Mouse (Mus musculus) CH12.LX (cell line): ENCODE measurements around the gene Epha5. TPM values are rescaled to one million over a fixed set of nuclear protein-coding genes. Genes with fewer than 3 reads are reported as not detected.

Experiments used
- DNase-seq: peaks from one replicate; pipeline ENCODE4 v3.0.0-alpha.2; 2013; ENCODE audit errors: extremely low read depth
- H3K27ac ChIP-seq: 2 replicates; pipeline ENCODE4 v1.5.1; 2012; ENCODE audit warnings: low read depth, mild to moderate bottlenecking, control low read depth, moderate library complexity; ENCODE audit not compliant: insufficient read depth
- H3K27me3 ChIP-seq: replicated peaks from 2 replicates; pipeline ENCODE3; 2012; ENCODE audit warnings: inconsistent platforms
- H3K36me3 ChIP-seq, 2 experiments: replicated peaks in 1 of 2; 2 replicates each; pipeline versions ENCODE3 to v1.6.1; 2012; ENCODE audit warnings: inconsistent platforms in 1 of 2, low read length in 1 of 2, mild to moderate bottlenecking in 1 of 2, mixed read lengths in 1 of 2, moderate library complexity in 1 of 2; ENCODE audit not compliant: control insufficient read depth in 1 of 2, insufficient read depth in 1 of 2
- H3K4me1 ChIP-seq, 2 experiments: 2 replicates each; pipeline ENCODE4 v1.6.1; 2012; ENCODE audit warnings: inconsistent platforms in 1 of 2, moderate library complexity in 1 of 2; ENCODE audit not compliant: insufficient read depth in 2 of 2, control insufficient read depth in 1 of 2
- H3K4me2 ChIP-seq: 2 replicates; pipeline ENCODE4 v1.6.1; 2012; ENCODE audit warnings: low read depth, mild to moderate bottlenecking, control low read depth; ENCODE audit not compliant: poor library complexity, insufficient read depth, severe bottlenecking
- H3K4me3 ChIP-seq, 3 experiments: fragments of 150-350 bp in 1 of 3; sonication (generic) in 1 of 3; replicated peaks in 1 of 3; 2 replicates each; pipeline versions ENCODE3 to v1.5.1; 2011 to 2012; ENCODE audit warnings: low read depth in 2 of 3, low read length in 2 of 3, mild to moderate bottlenecking in 2 of 3, moderate library complexity in 2 of 3, control low read depth in 1 of 3, improper control_type of control experiment in 1 of 3, inconsistent platforms in 1 of 3, mixed read lengths in 1 of 3; ENCODE audit not compliant: poor library complexity in 1 of 3
- H3K79me2 ChIP-seq: replicated peaks from 2 replicates; pipeline ENCODE4 v1.6.1; 2012; ENCODE audit warnings: mild to moderate bottlenecking, moderate library complexity; ENCODE audit not compliant: control insufficient read depth, poor library complexity, insufficient read depth, severe bottlenecking; ENCODE audit errors: extremely low read depth
- H3K9ac ChIP-seq: 2 replicates; pipeline ENCODE4 v1.6.1; 2012; ENCODE audit warnings: low read depth, mild to moderate bottlenecking, control low read depth, moderate library complexity; ENCODE audit not compliant: insufficient read depth
- H3K9me3 ChIP-seq: replicated peaks from 2 replicates; pipeline ENCODE3; 2012; ENCODE audit warnings: low read length, inconsistent platforms, mixed read lengths
- CHD2 ChIP-seq: IDR thresholded peaks from 2 replicates; pipeline ENCODE4 v1.6.1; 2011; ENCODE audit warnings: low read length, improper control_type of control experiment
- CTCF ChIP-seq, 2 experiments: IDR thresholded peaks in 1 of 2; conservative IDR thresholded peaks in 1 of 2; 2 replicates each; pipeline ENCODE4 v1.5.1; 2011 to 2012; ENCODE audit warnings: low read depth in 2 of 2, low read length in 2 of 2, improper control_type of control experiment in 1 of 2, inconsistent platforms in 1 of 2, mild to moderate bottlenecking in 1 of 2, moderate library complexity in 1 of 2
- ETS1 ChIP-seq: conservative IDR thresholded peaks from 2 replicates; pipeline ENCODE4 v1.6.1; 2012; ENCODE audit warnings: low read depth, mild to moderate bottlenecking, inconsistent platforms, low read length, improper control_type of control experiment, moderate library complexity
- GABPA ChIP-seq: IDR thresholded peaks from 2 replicates; pipeline ENCODE4 v1.6.1; 2012; ENCODE audit warnings: low read depth, low read length, improper control_type of control experiment, inconsistent platforms; ENCODE audit not compliant: insufficient replicate concordance
- HCFC1 ChIP-seq: IDR thresholded peaks from 2 replicates; pipeline ENCODE4 v1.6.1; 2012; ENCODE audit warnings: low read depth, mild to moderate bottlenecking, inconsistent platforms, low read length, improper control_type of control experiment
- IRF4 ChIP-seq: IDR thresholded peaks from 2 replicates; pipeline ENCODE4 v1.6.1; 2014; ENCODE audit warnings: low read depth, mild to moderate bottlenecking, inconsistent platforms, low read length, improper control_type of control experiment
- JUN ChIP-seq: IDR thresholded peaks from 2 replicates; pipeline ENCODE4 v1.6.1; 2011; ENCODE audit warnings: low read depth, mild to moderate bottlenecking, low read length, improper control_type of control experiment, moderate library complexity; ENCODE audit not compliant: insufficient read depth
- MAZ ChIP-seq: IDR thresholded peaks from 2 replicates; pipeline ENCODE4 v1.6.1; 2012; ENCODE audit warnings: low read depth, mild to moderate bottlenecking, inconsistent platforms, low read length, improper control_type of control experiment, moderate library complexity
- MXI1 ChIP-seq: IDR thresholded peaks from 2 replicates; pipeline ENCODE4 v1.6.1; 2011; ENCODE audit warnings: mild to moderate bottlenecking, low read depth, low read length, improper control_type of control experiment
- MYC ChIP-seq: IDR thresholded peaks from 2 replicates; pipeline ENCODE4 v1.6.1; 2011; ENCODE audit warnings: low read depth, mild to moderate bottlenecking, improper control_type of control experiment, low read length
- NELFE ChIP-seq: IDR thresholded peaks from 2 replicates; pipeline ENCODE4 v1.6.1; 2011; ENCODE audit warnings: low read depth, low read length, improper control_type of control experiment
- NRF1 ChIP-seq: IDR thresholded peaks from 2 replicates; pipeline ENCODE4 v1.6.1; 2014; ENCODE audit warnings: low read depth, mild to moderate bottlenecking, inconsistent platforms, low read length, improper control_type of control experiment, moderate library complexity
- PAX5 ChIP-seq: IDR thresholded peaks from 2 replicates; pipeline ENCODE4 v1.6.1; 2012; ENCODE audit warnings: low read length, inconsistent platforms, mixed read lengths
- POLR2AphosphoS2 ChIP-seq: IDR thresholded peaks from 2 replicates; pipeline ENCODE4 v1.6.1; 2011; ENCODE audit warnings: low read depth, low read length, improper control_type of control experiment
- RAD21 ChIP-seq: IDR thresholded peaks from 2 replicates; pipeline ENCODE4 v1.6.1; 2011; ENCODE audit warnings: low read depth, mild to moderate bottlenecking, low read length, improper control_type of control experiment, moderate library complexity
- RCOR1 ChIP-seq: conservative IDR thresholded peaks from 2 replicates; pipeline ENCODE4 v1.6.1; 2012; ENCODE audit warnings: low read depth, mild to moderate bottlenecking, inconsistent platforms, low read length, improper control_type of control experiment
- SIN3A ChIP-seq: IDR thresholded peaks from 2 replicates; pipeline ENCODE4 v1.6.1; 2012; ENCODE audit warnings: low read length, improper control_type of control experiment, inconsistent platforms
- SMC3 ChIP-seq: IDR thresholded peaks from 2 replicates; pipeline ENCODE4 v1.6.1; 2011; ENCODE audit warnings: low read depth, low read length, improper control_type of control experiment
- TCF12 ChIP-seq: IDR thresholded peaks from 2 replicates; pipeline ENCODE4 v1.6.1; 2014; ENCODE audit warnings: low read depth, mild to moderate bottlenecking, inconsistent platforms, low read length, improper control_type of control experiment
- USF2 ChIP-seq: conservative IDR thresholded peaks from 2 replicates; pipeline ENCODE4 v1.6.1; 2011; ENCODE audit warnings: low read depth, low read length, improper control_type of control experiment
- ZC3H11A ChIP-seq: IDR thresholded peaks from 2 replicates; pipeline ENCODE4 v1.6.1; 2012; ENCODE audit warnings: low read depth, mild to moderate bottlenecking, inconsistent platforms, low read length, improper control_type of control experiment
- ZMIZ1 ChIP-seq: IDR thresholded peaks from 2 replicates; pipeline ENCODE4 v1.6.1; 2012; ENCODE audit warnings: low read depth, mild to moderate bottlenecking, inconsistent platforms, low read length, improper control_type of control experiment
- dilution Hi-C: fragments of 300-500 bp; cut with MboI; formaldehyde crosslinking; loops from 2 replicates; pipeline ENCODE4 v1.14.3; 2020; ENCODE audit warnings: low sequenced_read_pairs; ENCODE audit not compliant: extremely low pct_unique_long_range_greater_than_20kb, extremely low pct_ligation_motif_present
- in situ Hi-C: fragments of 300-500 bp; cut with MboI; formaldehyde crosslinking; loops from 3 replicates; pipeline ENCODE4 v1.14.3; 2019; ENCODE audit warnings: low sequenced_read_pairs, low pct_ligation_motif_present, low pct_unique_long_range_greater_than_20kb, mixed read lengths
- polyA plus RNA-seq: library from polyadenylated mRNA; unstranded; fragments of >175 nt; gene quantifications from 2 replicates; pipeline ENCODE4 v1.2.1, GENCODE M21; 2012; ENCODE audit warnings: low read depth; ENCODE audit not compliant: insufficient read length
- total RNA-seq, 2 experiments: library from RNA; depleted of rRNA; stranded (reverse); fragments of 300-350 nt in 1 of 2; fragments of >200 nt in 1 of 2; gene quantifications; 2 replicates each; pipeline ENCODE4 v1.2.3; 2012 to 2014

The Epha5 gene
- not detected in 2 replicates for total RNA-seq (2012; rRNA removed)
- not detected in 2 replicates for total RNA-seq (2014; rRNA removed)
- polyA plus RNA-seq: not detected in 2 replicates

GRCm38 (mm10) chr5:84417062-84417879 lies at the start of gene Epha5:
TSS of gene Epha5 (minus strand) at chr5:84417382.
- H3K36me3 ChIP-seq: no peaks in the 10 kb centered on the region
- TF ChIP-seq USF2: no peak
- no peak for TF ChIP-seq HCFC1
- no peak for TF ChIP-seq TCF12
- no peak for TF ChIP-seq MAZ
- no peak for TF ChIP-seq SIN3A
- TF ChIP-seq NRF1: no peak
- TF ChIP-seq, all 38 proteins: peak for 0
- no peak within 1 kb of the TSS for H3K4me3 ChIP-seq
- no peak within 1 kb of the TSS for H3K4me2 ChIP-seq
- no peaks in the 10 kb centered on the region for H3K4me1 ChIP-seq
- H3K27me3 ChIP-seq: no peaks in the 10 kb centered on the region
- no peak within 1 kb of the TSS for H3K27ac ChIP-seq
- dilution Hi-C loops (no loop called here), in situ Hi-C loops (no loop called here)
- H3K9me3 ChIP-seq: peaks cover 34% of the 10 kb centered on the region
- H3K79me2 ChIP-seq: no peaks in the 10 kb centered on the region
- H3K9ac ChIP-seq: no peak within 1 kb of the TSS
- no peak for DNase-seq

GRCm38 (mm10) chr5:84456216-84456615 lies 39.0 kb upstream of the Epha5 start:
- no peaks in the 10 kb centered on the region for H3K27me3 ChIP-seq
- TF ChIP-seq IRF4 (no peak), ZMIZ1 (no peak), JUN (no peak)
- in situ Hi-C loops: no loop called here
- H3K79me2 ChIP-seq: no peaks in the 10 kb centered on the region
- no peak overlapping the region for H3K4me3 ChIP-seq
- no peak overlapping the region for H3K4me2 ChIP-seq
- H3K9me3 ChIP-seq: peaks cover 26% of the 10 kb centered on the region
- dilution Hi-C loops: no loop called here
- H3K9ac ChIP-seq: no peak overlapping the region
- no peak overlapping the region for H3K27ac ChIP-seq
- no peak for DNase-seq
- no peaks in the 10 kb centered on the region for H3K4me1 ChIP-seq
- H3K36me3 ChIP-seq: no peaks in the 10 kb centered on the region

- no peak for DNase-seq
- no peak overlapping the region for H3K4me3 ChIP-seq
- in situ Hi-C loops: no loop called here
- H3K36me3 ChIP-seq: no peaks in the 10 kb centered on the region
- dilution Hi-C loops: no loop called here
- no peak overlapping the region for H3K27ac ChIP-seq
- H3K79me2 ChIP-seq: no peaks in the 10 kb centered on the region
- no peak overlapping the region for H3K9ac ChIP-seq
- TF ChIP-seq MYC (no peak), ETS1 (no peak), HCFC1 (no peak), POLR2AphosphoS2 (no peak), NELFE (no peak), ZMIZ1 (no peak), SIN3A (no peak), CTCF (conservative IDR thresholded peaks at IDR 0.05 in 1 of 2, IDR thresholded peaks at IDR 0.05 in 1 of 2; ENCODE audit: low read depth in 2 of 2, low read length in 2 of 2) (no peak), PAX5 (no peak), TCF12 (no peak), MXI1 (no peak), NRF1 (no peak), CHD2 (no peak), RAD21 (no peak), ZC3H11A (no peak), GABPA (no peak), SMC3 (no peak), RCOR1 (no peak)
- peaks cover 24% of the 10 kb centered on the region for H3K9me3 ChIP-seq
- H3K4me1 ChIP-seq: no peaks in the 10 kb centered on the region
- H3K4me2 ChIP-seq: no peak overlapping the region
- H3K27me3 ChIP-seq: no peaks in the 10 kb centered on the region
Measured at GRCm38 (mm10) chr5:84454641-84455040, 37.5 kb upstream of the Epha5 start.
